Mouse (Mus musculus) lung, embryonic 14.5 days (tissue): ENCODE results near the gene Pgp. TPM values are rescaled to one million over a fixed set of nuclear protein-coding genes. Genes with fewer than 3 reads are reported as not detected.

ENCODE experiments used
- ATAC-seq: fragments of 200-750 bp; cut with Nextera tagmentation; 2 replicates; pipeline ENCODE4 v1.8.0; 2017; ENCODE audit warnings: mild to moderate bottlenecking, moderate TSS enrichment, moderate library complexity; ENCODE audit not compliant: insufficient read depth
- DNase-seq: peaks from one replicate; pipeline ENCODE4 v3.0.0-alpha.2; 2015
- H3K27ac ChIP-seq: fragments of 300-500 bp; sonication (generic); 2 replicates; pipeline ENCODE4 v1.5.1; 2014; ENCODE audit warnings: low read depth, mild to moderate bottlenecking, moderate library complexity
- H3K27me3 ChIP-seq: fragments of 300-500 bp; sonication (generic); 2 replicates; pipeline ENCODE4 v1.6.1; 2014; ENCODE audit warnings: low read length, control low read depth; ENCODE audit not compliant: insufficient read depth
- H3K36me3 ChIP-seq: fragments of 300-500 bp; sonication (generic); 2 replicates; pipeline ENCODE4 v1.6.1; 2014; ENCODE audit warnings: control low read depth; ENCODE audit not compliant: insufficient read depth
- H3K4me1 ChIP-seq: fragments of 300-500 bp; sonication (generic); 2 replicates; pipeline ENCODE4 v1.6.1; 2014; ENCODE audit warnings: antibody characterized with exemption, control low read depth; ENCODE audit not compliant: insufficient read depth
- H3K4me2 ChIP-seq: fragments of 300-500 bp; sonication (generic); 2 replicates; pipeline ENCODE4 v1.6.1; 2014; ENCODE audit warnings: mild to moderate bottlenecking
- H3K4me3 ChIP-seq: fragments of 300-500 bp; sonication (generic); 2 replicates; pipeline ENCODE4 v1.5.1; 2014; ENCODE audit warnings: low read depth, low read length
- H3K9ac ChIP-seq: fragments of 300-500 bp; sonication (generic); 2 replicates; pipeline ENCODE4 v1.6.1; 2014
- H3K9me3 ChIP-seq: fragments of 300-500 bp; sonication (generic); 2 replicates; pipeline ENCODE4 v1.6.1; 2016; ENCODE audit warnings: low read depth, low read length, control low read depth
- CTCF ChIP-seq: IDR thresholded peaks from 2 replicates; pipeline ENCODE4 v1.5.1; 2016; ENCODE audit warnings: antibody characterized with exemption, low read depth
- WGBS: fragments of 180-500 bp; shearing (Covaris S2); extraction: QIAGEN DNeasy Blood & Tissue Kit; methylation state at CpG from one replicate; pipeline ENCODE4 v1.1.7; 2014; 5-methylcytosine and 5-hydroxymethylcytosine counted together
- polyA plus RNA-seq: library from polyadenylated mRNA; unstranded; fragments of >200 nt; fragmentation: Nextera tagmentation; extraction: Ambion mirVana; gene quantifications from 2 replicates; pipeline ENCODE4 v1.2.1, GENCODE M21; 2014

Gene Pgp
- polyA plus RNA-seq, 1 experiment from 2014 or later: 60.2 TPM

DNA sequence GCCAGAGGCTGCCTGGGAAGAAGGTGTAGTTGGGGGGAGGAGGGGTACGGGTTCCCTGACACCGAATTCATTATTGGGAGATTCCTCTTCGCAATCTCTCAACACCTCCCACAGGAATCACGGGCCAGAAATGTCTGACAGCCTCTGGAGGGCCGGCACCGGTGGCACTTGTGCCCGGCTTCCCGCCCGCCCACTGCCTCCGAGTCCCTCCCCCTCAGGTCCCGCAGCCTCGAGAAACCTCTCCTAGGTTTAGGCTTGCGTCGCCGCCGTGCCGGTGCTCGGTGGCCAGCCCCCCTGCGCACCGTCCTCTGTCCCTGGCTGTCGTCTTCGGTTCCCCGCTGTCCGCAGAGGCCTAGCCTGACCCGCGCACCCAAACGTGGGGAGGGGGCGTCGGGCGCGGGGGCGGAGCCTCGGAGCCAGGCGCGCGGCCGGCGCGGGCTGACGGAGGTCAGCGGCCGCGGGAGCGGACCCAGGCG, 18.0 kb downstream of the Pgp start, which contains the start of gene Caskin1:
Gene Caskin1 (plus strand): TSS at position 416 of the 476 bp plus-strand sequence.
- Histone ChIP-seq H3K4me2 (peak within 1 kb of the TSS; percentile 100), H3K4me3 (peak within 1 kb of the TSS; percentile 61), H3K27me3 (peaks cover 32% of the 10 kb centered on the region), H3K27ac (no peak within 1 kb of the TSS), H3K36me3 (no peaks in the 10 kb centered on the region), H3K9me3 (no peaks in the 10 kb centered on the region), H3K4me1 (0 out of 2 replicates have a peak, but pooled peaks cover 4% of the 10 kb centered on the region), H3K9ac (peak within 1 kb of the TSS; percentile 65)
- peak; percentile 38 for DNase-seq
- no peak for TF ChIP-seq CTCF
- ATAC-seq: peak; percentile 35; the same call in 1 of the 2 replicates
- WGBS: 1% methylated on average over 32 of the region's 45 CpGs

DNA sequence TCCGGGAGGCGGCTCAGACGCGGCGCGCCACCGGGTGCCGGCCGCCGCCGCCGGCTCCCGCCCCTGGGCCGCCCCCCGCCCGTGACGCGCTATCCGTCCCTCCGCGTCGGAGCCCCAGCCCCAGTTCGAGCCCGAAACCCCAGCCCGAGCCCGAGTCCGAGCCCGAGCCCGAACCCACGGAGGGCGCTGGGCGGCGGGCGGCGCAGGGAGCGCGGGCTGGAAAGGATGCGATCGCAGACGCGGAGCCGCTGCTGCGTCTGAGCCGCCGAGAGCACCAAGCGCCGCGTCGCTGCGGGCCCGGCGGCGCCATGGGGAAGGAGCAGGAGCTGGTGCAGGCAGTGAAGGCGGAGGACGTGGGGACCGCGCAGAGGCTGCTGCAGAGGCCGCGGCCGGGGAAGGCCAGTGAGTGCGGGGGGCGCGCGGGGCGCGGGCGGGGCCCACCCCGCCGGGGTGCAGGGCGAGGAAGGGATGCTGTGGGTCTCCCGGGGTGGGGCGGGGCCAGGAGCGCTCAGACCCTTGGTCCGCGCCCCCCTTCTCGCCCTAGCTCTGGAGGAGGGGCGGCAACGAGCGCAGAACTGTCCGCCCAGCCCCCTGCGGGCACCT, 18.6 kb downstream of the Pgp start:
- Histone ChIP-seq H3K36me3 (no peaks in the 10 kb centered on the region), H3K27ac (no peak overlapping the region), H3K9me3 (no peaks in the 10 kb centered on the region), H3K4me2 (peak overlapping the region; percentile 100), H3K27me3 (peaks cover 32% of the 10 kb centered on the region), H3K4me3 (peak overlapping the region; percentile 61), H3K4me1 (0 out of 2 replicates have a peak, but pooled peaks cover 4% of the 10 kb centered on the region), H3K9ac (peak overlapping the region; percentile 65)
- ATAC-seq (peak; percentile 64), DNase-seq (peak; percentile 62)
- no peak for TF ChIP-seq CTCF
- under 1% methylated on average over 60 of the region's 81 CpGs for WGBS

DNA sequence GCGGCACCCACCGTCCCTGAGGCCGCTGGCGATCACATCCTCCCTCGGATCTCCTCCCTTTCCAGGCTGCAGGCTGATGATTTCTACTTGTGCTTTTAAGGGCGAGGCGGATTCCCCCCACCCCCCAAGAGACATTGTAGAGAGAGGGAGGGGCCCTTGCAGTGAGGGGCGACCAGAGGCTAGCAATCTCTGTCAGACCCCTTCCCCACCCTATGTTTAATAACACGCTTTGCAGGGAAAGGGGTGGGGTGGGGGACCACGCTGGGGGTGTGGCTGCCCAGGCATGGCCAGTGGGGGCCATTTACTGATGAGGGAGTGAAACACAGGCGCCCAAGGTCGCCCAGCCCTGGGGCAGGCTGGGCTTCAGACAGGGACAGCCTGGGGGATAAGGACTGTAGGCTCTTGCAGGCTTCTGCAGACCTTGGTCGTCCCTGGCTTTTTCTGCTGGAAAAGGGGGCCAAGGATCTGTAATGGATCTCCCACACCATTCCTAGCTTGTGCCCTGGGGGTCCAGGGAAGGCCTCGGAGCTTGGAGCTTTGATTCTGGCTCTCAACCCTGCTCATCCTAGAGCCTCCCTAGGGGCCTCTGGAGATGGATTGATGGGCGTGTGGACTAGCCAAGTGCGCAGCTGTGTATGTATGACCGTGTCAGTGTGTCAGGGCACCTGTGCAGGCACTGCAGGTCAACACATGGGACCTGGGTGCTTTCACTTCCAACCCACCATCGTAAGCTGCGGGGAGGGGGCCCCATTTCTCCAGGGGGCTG, 19.3 kb downstream of the Pgp start:
- 19% methylated on average over 19 of the region's 19 CpGs for WGBS
- DNase-seq (no peak), ATAC-seq (peak; percentile 40; the same call in 1 of the 2 replicates)
- no peaks in the 10 kb centered on the region for H3K9me3 ChIP-seq
- no peak for TF ChIP-seq CTCF
- peaks cover 32% of the 10 kb centered on the region for H3K27me3 ChIP-seq
- H3K4me2 ChIP-seq: peak overlapping the region; percentile 100
- H3K36me3 ChIP-seq: no peaks in the 10 kb centered on the region
- peak overlapping the region; percentile 61 for H3K4me3 ChIP-seq
- no peak overlapping the region for H3K27ac ChIP-seq
- H3K4me1 ChIP-seq: 0 out of 2 replicates have a peak, but pooled peaks cover 4% of the 10 kb centered on the region
- H3K9ac ChIP-seq: peak overlapping the region; percentile 65

DNA sequence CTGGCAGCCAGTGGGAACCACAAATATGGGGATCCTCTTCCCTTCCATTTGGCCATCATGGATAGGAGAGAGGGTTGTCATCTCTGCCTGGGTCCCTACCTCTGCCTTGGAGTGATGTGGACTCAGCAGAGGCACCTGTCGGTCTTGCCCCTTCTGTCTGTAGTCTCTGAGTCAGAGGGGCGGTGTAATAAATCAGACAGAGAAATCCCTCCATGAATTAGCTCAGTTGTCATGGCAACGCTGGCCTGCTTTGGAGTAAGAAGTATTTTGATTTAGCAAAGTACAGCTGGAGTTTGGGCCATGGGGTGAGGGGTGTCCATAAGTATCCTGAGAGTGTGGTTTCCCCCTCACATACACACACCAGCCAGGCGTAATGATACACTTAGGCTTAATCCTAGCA, 20.2 kb downstream of the Pgp start:
- Histone ChIP-seq H3K4me2 (no peak overlapping the region), H3K4me1 (0 out of 2 replicates have a peak, but pooled peaks cover 3% of the 10 kb centered on the region), H3K9me3 (no peaks in the 10 kb centered on the region), H3K27ac (no peak overlapping the region), H3K27me3 (peaks cover 32% of the 10 kb centered on the region), H3K9ac (no peak overlapping the region), H3K36me3 (no peaks in the 10 kb centered on the region), H3K4me3 (no peak overlapping the region)
- DNase-seq (peak; percentile 57), ATAC-seq (no peak)
- 67% methylated on average over 4 of the region's 4 CpGs for whole genome bisulfite sequencing
- TF ChIP-seq CTCF: no peak

DNA sequence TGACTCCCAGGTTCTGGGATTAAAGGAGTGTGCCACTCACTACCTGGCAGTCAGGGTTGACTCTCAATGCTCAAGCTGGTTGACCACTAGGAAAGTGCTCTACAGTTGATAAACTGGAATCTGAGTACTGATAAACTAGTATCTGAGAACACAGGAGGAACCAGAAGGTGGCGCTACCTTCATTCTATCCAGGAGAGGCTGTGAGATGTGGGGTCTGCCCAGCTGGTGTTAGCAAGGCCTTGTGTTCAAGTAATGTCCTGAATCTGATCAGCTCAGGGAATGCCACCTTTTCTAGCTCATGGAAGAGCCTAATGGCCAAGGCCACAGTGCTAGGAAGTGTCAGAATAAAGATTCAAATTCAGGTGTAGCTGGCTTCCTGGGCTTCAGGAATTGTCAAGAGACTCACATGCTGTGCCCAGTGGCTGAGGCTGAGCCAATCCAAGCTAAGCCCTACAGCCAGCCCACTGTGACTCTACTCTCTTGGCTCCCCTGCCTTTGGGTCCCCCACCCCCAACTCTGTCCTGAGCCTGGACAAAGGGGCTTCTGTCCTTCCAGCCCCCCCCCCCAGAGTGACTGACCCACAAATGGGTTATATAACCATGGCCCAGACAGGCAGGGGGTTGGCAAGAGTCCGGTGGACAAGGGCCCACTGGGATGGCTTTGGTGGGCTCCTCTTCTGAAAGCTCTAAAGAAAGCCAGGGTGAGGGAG, 24.6 kb downstream of the Pgp start:
- ATAC-seq (no peak), DNase-seq (peak; percentile 79)
- Histone ChIP-seq H3K27me3 (peaks cover 5% of the 10 kb centered on the region), H3K4me2 (no peak overlapping the region), H3K36me3 (no peaks in the 10 kb centered on the region), H3K4me3 (no peak overlapping the region), H3K27ac (no peak overlapping the region), H3K9me3 (no peaks in the 10 kb centered on the region), H3K4me1 (no peaks in the 10 kb centered on the region), H3K9ac (no peak overlapping the region)
- 37% methylated on average over 2 of the region's 2 CpGs for WGBS
- peak; percentile 70 for TF ChIP-seq CTCF

DNA sequence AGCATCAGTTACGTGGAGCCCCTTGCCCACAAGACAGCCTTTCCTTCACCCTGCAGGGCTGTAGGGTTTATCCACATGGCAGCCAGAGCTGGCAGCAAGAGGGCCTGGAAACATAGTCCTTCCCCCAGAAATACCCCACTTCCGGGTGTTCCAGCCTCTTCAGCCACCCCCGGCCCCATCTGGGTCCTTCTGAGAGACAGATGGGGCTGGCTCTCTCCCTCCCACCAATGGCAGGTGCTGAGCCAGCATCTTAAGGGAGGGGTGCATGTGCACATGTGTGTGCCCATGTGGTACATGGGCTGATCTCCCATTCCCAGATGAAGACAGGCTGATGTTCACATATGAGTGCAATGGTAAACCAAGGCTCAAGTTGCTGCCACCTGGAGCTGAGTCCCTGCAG, 25.3 kb downstream of the Pgp start:
- Histone ChIP-seq H3K9me3 (no peaks in the 10 kb centered on the region), H3K4me3 (no peak overlapping the region), H3K27ac (no peak overlapping the region), H3K27me3 (no peaks in the 10 kb centered on the region), H3K9ac (no peak overlapping the region; the same call in 1 of the 2 replicates), H3K36me3 (no peaks in the 10 kb centered on the region), H3K4me1 (no peaks in the 10 kb centered on the region), H3K4me2 (no peak overlapping the region)
- no peak for TF ChIP-seq CTCF
- ATAC-seq (no peak), DNase-seq (no peak)
- 72% methylated on average over 3 of the region's 3 CpGs for WGBS

DNA sequence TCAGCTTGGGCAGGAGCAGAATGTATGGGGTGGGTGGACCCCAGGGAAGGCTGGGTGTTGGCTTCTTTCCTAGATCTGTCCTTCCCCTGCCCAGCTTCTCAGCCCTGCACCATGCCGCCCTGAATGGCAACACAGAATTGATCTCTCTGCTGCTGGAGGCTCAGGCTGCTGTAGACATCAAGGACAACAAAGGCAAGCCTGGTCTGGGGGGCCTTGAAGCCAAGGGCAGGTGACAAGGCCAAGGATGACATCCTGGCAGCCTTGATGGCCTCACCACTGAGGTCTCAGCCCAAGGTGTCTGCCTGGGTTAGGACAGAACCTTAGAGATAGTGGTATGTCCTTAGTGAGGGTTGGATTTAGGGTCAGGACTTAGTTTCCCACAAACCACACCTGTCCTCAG, 25.8 kb downstream of the Pgp start:
- Histone ChIP-seq H3K36me3 (no peaks in the 10 kb centered on the region), H3K4me2 (no peak overlapping the region), H3K9ac (no peak overlapping the region), H3K9me3 (no peaks in the 10 kb centered on the region), H3K4me3 (no peak overlapping the region), H3K27ac (no peak overlapping the region), H3K27me3 (no peaks in the 10 kb centered on the region), H3K4me1 (no peaks in the 10 kb centered on the region)
- WGBS: 64% methylated on average over 1 of the region's 1 CpGs
- ATAC-seq (no peak), DNase-seq (no peak)
- TF ChIP-seq CTCF: no peak
